Mouse (Mus musculus) c-Kit-negative CD71-positive TER-119-positive erythroid progenitor cells, embryonic 14.5 days (primary cell): ENCODE data around the gene Tjp1.

Experiments
- DNase-seq: peaks from one replicate; pipeline ENCODE4 v3.0.0-alpha.2; 2013; ENCODE audit warnings: low read depth, low spot score

Gene Tjp1

DNA sequence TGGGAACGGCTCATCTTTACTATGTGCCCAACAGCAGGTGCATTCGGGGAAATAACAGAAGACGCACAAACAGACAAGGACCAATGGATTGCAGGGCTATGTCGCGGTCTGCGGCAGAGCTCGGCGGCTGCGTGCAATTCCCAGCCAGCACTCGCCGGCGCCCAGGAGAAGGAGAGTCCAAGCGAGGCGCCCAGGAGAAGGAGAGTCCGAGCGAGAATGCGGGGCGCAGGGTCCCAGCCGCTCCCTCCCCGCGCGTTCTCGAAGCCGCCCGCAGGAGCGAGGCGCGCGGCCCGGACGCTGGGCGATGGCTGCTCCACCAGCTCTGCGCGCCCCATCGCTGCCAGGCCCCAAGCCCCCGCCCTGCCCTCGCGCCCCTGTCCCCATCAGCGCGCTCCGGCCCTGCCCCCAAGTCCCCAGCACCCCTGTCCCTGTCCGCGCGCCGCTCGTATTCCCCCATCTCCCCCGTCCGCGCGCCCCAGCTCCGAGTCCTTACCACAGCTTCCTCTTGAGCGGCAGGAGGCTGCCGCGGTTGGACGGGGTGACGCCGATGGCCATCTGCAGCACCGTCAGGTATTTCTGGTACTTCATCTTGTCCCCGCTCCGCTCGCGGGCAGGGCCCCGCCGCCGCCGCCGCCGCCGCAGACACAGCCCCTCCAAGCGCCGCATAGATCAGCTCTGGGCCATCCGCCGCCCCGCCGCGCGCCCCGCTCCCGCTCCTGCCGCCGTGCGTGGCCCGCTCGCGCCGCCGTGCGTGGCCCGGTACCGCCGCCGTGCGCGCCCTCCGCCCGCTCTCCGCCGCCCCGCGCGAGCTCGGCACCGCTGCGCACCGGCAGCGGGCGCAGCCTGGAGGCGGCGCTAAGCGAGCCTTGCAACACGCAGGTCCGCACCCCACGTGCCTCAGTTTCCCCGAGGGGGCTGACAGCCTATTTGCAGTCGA, at the start of gene Tjp1:
Tjp1 (minus strand) TSS at position 711 of the 937 bp plus-strand sequence.
- no peak for DNase-seq

GRCm38 (mm10) chr7:65577118-65577517, 49.5 kb upstream of the Tjp1 start:
- DNase-seq: no peak

DNA sequence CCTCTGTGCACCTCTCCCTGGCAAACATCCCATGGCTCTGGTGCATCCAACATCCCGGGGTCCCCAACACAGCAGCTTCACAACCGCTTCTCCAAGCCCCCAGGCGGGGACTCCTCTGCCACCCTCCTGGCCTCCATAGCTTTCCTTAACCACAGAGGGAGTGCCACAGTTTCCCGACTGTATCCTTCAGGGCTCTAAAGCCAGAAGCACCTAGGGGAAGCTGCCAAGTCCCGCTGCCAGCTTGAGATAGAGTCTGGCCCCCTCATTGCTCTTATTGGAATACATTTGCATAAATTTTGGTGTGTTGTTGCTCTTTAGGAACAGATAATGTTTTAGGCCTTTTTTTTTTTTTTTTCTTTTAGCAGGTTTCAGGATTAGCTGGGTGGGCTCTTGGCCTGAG, 45.1 kb upstream of the Tjp1 start:
- DNase-seq: no peak

DNA sequence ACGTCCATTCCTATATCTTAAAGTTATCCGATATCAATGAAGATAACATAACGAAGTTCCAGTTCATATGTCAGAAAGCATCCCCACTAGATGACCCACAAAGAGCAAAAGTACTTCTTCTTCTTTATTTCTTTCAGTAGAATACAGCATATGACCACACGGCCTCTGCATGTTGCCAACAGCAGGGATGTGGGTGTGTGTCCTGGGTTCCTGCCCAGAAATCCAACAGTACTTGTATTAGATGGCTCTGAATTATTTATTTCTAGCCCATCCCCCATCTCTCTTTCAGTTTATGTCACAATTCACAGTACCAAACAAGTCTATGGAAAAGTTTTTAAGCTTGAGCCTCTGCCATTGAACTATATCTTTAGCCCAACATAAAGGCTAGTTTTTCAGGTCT, 43.1 kb upstream of the Tjp1 start:
- no peak for DNase-seq

DNA sequence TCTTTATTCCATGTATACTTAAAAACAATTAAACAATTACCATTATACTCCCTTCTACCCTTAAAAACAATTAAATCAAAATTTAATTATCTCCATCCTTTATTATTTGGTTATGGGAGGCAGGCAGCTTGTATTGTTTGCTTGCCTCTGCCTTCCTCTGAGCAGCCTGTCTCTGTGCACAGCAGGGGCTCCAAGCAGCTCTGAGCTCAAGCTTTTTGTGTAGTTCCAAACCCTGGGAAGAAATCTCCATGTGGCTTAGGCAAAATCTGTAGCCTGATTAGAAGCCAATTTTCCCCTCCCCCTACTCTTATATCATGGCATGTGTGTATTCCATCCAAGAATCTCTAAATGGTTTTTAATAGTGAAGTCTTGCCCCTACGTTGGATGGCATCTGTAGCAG, 28.4 kb upstream of the Tjp1 start:
- DNase-seq: no peak

- no peak for DNase-seq
Measured at GRCm38 (mm10) chr7:65545741-65546140, 18.2 kb upstream of the Tjp1 start.

DNA sequence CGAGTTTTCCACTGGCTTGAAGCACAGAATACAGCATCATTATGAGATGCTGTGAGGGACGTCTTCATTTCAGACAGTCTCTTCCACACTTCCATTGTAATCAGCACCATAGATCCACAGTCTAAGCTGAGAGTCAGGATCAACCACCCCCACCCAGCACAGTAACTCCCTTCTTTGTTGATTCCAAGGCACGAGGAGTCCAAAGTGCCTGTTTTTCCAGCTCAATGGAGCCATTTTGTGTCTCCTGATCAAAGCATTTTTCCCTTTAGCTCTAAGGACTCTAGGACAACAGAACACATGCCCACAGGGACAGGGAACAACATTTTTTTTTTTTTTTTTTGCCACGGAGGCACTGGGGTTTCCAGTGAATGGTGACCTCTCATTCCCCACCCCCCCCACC, 5.1 kb upstream of the Tjp1 start:
- no peak for DNase-seq

DNA sequence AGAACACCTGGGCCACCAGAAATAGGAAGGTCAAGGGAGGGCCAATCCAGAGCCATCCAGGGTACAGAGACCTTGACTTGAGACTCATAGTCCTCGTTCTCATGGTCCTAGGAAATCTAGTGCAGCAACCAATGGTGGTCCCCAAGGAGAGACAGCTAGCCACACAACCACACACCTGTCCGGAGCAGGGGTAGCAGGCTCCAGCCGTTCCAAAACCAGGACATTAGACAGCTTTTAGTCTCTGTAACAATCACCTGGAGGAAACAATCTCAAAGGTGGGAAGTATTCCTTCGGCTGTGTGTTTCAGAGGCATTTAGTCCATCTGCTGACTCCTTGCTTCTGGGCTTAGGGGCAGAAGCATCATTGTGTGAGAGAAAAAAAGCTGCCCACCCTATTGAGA, 4.5 kb downstream of the Tjp1 start:
- DNase-seq: no peak

- no peak for DNase-seq
Measured at GRCm38 (mm10) chr7:65522490-65522889, 5.1 kb downstream of the Tjp1 start.

GRCm38 (mm10) chr7:65520622-65521021, 7.0 kb downstream of the Tjp1 start:
- DNase-seq: no peak

DNA sequence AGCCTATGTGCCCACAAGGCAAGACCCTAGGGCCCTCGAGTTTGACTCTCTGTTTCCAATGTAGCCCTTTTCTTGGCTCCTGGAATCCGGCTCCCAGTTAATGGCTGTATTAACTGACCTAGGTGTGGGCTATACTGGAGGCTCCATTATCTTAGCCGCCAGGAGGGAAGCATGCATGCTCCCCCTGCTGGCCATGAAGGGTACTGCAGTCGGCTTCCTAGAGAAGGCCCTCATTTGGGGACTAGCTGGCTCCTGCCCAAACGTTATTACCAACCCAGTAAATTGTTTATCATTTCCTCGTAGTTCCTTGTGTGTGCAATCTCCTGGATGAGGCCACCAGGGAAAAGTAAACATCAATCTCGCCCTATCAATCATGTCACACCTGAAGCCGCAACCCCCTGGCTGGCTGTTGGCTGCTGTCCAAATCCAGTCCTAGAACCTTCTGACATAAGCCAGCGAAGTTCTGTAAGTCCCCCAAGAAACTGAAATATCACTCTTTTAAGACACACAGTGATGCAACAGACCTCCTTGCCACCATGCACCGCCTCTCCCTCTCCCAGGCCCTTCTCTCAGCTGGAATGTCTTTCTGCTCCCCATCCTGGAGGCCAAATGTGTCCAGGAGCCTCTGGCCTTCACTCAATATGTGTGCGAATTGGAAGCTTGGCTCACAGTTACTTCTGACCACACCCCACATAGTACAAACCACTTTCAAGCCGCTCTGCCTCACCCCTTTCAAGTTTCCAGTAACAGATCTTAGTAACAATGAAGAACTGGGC, 7.6 kb downstream of the Tjp1 start:
- DNase-seq: peak; percentile 36

DNA sequence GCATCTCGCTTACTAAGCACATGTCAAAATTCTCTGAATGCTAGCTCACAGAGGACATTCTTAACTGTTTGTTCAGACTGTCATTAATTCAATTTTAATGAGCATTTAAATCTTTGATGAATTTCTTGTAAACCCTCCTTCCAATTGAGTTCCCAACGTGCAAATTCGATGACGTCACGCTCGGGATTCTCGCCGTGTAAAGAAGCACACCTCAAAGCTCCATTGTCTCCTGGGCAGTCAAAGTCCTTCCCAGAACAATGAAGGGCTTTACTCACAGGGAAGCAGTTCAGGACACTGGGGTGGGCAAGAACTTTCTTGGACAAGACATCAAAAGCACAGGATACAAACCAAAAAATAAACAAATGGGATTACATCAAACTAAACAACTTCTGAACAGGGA, 10.7 kb downstream of the Tjp1 start:
- no peak for DNase-seq

DNA sequence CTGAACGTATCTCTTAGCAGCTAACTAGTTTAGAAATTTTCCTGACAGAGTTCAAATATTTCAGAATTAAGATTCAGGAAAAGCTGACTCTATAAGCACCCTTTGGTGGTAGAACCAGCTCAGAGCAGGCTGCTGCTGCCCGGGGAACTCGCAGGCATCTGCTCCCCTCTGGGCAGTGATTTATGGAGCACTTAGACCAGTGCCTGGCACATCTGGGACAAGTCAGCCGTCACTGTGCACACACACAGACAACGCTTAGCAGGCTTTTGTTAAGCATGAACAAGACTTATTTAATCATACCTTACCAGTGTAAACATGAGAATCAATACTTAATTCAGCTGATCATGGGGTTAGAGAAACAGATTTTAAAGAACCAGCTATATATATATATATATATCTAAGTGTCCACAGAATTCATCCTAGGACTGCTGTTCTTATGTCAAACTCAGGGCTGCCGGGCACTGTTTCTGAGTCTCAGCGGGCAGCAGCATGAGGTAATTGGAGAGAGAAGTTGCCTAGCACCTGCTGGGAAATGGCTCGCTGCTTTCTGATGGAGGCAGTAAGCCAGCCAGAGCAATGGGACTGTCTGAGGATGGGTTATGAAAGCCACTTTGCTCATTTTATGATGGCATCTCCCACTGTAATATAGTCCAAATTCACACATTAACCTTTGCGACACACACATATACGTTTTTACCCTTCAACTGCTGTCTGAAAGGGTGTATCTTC, 14.0 kb downstream of the Tjp1 start:
- DNase-seq: no peak

- DNase-seq: no peak
Measured at GRCm38 (mm10) chr7:65509357-65509756, 18.2 kb downstream of the Tjp1 start.

DNA sequence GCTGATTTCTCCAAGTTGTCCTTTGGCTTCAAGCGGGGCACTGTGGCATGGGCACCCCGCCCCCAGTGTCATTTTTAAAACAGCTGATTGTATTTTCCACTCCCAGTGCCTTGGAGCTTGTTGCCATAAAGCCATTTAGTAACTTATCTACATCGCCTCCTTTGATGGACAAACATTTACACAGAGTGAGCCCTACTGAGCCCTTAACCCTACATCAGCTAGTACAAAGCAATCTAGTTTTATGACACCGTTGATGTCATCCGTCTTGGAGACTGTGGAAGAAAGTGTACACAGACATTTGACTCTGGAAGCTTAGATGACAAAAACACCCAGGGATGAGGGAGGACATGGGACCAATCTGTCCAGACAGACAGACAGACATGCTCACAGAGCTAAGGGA, 20.2 kb downstream of the Tjp1 start:
- DNase-seq: no peak

- DNase-seq: no peak
Measured at GRCm38 (mm10) chr7:65502486-65503322, 24.9 kb downstream of the Tjp1 start.

DNA sequence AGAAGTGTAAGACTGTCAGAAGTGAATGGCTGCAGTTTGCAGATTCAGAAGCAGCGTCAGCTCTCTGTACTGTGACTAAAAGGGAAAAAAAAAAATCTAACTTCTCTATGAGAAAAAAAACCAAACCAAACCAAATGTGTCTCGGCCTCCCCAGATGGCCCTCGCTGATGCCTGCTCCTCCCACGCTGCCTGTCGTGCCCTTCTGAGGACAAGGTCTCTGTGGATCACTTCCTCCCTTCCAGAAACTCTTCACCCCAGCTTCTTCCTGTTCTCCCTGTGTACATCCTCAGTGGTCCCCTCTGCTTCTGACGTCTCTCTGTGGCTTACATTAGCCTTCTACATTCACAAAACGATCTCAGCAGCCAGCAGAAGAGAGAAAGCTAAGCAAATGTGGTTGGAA, 26.8 kb downstream of the Tjp1 start:
- no peak for DNase-seq

DNA sequence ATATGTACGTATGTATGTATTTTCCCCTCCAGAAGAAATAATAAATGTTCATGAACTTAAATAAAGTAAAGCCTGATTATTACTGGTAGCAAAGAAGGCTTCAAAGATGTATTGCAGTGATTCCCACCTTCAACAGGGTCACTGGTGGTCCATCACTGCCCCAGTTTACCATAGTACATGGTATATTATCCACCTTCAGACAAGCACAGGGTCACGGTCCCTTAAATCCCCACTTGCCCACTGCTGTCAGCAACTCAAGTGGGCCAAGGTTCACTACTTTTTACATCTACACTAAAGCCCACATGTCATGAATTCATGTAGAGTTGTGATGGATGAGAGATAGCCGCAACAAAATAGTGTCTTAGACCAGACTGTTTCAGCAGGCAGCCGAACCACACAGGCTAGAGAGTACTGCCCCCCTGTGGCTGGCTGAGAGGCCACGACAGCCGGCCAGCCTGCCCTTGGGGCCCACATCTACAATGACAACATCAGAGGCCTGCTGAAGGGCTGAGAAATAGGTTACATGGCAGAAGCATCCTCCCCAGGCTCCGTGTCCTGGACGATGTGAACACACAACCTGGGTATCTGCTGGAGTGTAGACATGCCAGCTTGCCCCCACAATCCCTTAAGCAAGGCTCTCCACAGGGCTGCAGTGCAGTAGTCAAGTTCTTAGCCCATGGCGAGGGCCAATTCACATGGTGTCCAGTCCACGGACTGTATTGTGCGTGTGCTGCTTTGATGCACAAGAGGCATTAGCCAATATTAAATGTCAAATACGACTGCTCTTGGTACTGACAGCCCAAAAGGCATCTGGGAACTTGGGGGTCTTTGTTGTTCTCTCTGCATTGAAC, 29.6 kb downstream of the Tjp1 start:
- DNase-seq: no peak

DNA sequence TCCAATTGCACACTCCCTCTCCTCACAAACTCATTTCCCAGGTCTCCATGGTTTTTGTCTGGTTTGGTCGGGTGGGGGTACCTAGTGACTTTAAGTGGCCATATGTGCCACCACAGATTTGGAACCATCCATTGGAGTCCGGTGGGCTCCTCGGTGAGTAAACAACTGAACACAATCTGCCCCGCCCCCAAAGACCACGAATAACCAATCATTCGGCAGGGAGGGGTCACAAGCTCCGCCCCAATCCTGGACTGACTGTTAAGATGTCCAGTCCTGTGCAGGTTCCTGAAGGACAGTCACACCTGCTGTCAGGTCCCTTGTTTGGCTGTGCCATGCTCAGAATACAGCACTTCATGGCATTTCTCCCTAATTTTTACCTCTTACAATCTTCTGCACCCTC, 37.1 kb downstream of the Tjp1 start:
- no peak for DNase-seq

- DNase-seq: no peak
Measured at GRCm38 (mm10) chr7:65489742-65490141, 37.8 kb downstream of the Tjp1 start.
